Mouse (Mus musculus): ENCODE data around the gene Pik3cg. TPM values are rescaled to one million over a fixed set of nuclear protein-coding genes. Genes with fewer than 3 reads are reported as not detected.

Gene Pik3cg
- polyA plus RNA-seq (2015; fragmentation: Illumina TruSeq; extraction: RNeasy Lipid Tissue Mini Kit (QIAGEN cat#74804); ENCODE audit: insufficient read depth, low read depth, low replicate concordance): 0.66 TPM

DNA sequence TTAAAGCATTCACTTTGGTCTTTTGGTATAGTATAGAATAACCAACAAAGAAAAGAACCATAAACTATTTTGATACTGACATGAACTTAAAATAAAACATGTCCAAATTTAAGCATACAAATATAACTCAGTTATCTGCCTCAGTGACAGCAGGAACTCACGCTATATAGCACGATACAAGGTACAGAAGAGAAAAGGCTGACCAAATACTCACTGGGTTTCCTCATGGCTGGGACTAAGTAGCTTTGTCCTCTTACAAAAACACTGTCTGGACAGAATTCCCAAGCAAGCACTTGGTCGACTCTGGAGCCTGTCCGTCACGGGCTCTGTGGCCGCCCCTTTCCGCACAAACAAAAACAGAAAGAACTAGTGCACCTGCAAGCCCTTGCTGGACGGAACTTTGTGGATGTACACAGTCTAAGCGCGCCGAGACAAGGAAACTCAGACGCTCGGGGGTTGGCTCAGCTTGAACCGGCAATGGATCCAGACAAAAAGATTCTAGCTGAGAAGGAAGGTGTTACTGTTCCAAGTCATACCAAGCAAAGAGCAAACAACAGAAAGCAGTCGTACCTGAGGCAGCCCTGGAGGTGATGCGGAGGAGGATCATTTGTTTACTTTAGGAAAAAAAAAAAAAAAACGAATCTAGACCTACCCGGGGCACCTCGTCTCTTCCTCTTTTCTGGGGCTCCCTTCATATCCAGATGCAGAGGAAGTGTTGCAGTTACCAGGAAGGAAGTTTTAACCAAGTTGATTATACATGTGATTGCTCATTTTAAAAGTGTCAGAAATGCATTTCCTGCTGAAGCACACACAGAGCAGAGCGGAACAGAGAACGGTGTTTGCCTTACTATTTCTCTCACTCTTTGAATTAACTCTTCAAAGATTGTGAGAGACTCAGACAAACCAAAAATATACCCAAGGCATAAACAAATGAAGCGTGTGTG lies at the start of gene Pik3cg:
Pik3cg (minus strand) TSS at position 712 of the 944 bp plus-strand sequence.

Other genes with a start within 250 kb of the Pik3cg start
- gene Prkar2b, start 147.4 kb downstream of the Pik3cg start, polyA plus RNA-seq (2015; fragmentation: Illumina TruSeq; extraction: RNeasy Lipid Tissue Mini Kit (QIAGEN cat#74804); ENCODE audit: insufficient read depth, low read depth, low replicate concordance): 3.5 TPM
- gene Ccdc71l, start 170.0 kb upstream of the Pik3cg start, polyA plus RNA-seq (2015; fragmentation: Illumina TruSeq; extraction: RNeasy Lipid Tissue Mini Kit (QIAGEN cat#74804); ENCODE audit: insufficient read depth, low read depth, low replicate concordance): 2.2 TPM